Mouse (Mus musculus) bone marrow, adult 2 months (tissue): ENCODE measurements at regions not wholly inside any gene's neighbourhood (a gene's known extent, or its start where the extent isn't known, plus 50 kb on each side); places are given as distances from the start of the nearest gene placed in this dataset.

Experiments used
- CTCF ChIP-seq: fragments of 200-500 bp; IDR thresholded peaks from 2 replicates; pipeline ENCODE4 v1.5.1; 2011; ENCODE audit warnings: low read length, control low read depth; ENCODE audit not compliant: control insufficient read depth, insufficient read depth
- POLR2A ChIP-seq: fragments of 200-500 bp; IDR thresholded peaks from 2 replicates; pipeline ENCODE4 v1.6.1; 2011; ENCODE audit warnings: low read depth, mild to moderate bottlenecking, control low read depth, low read length, borderline replicate concordance; ENCODE audit not compliant: control insufficient read depth

- TF ChIP-seq CTCF (no peak), POLR2A (no peak)
These were observed 412.9 kb upstream of the Zfp703 start for GRCm38 (mm10) chr8:26564254-26564653.
